Mouse (Mus musculus) left cerebral cortex, adult 18-20 months (tissue): ENCODE results near the gene Adgrd1. TPM values are rescaled to one million over a fixed set of nuclear protein-coding genes. Genes with fewer than 3 reads are reported as not detected.

Experiments
- DNase-seq, 2 experiments: peaks; one replicate each; pipeline ENCODE4 v3.0.0; 2021 to 2022; ENCODE audit warnings: low spot score in 2 of 2, mixed read lengths in 1 of 2
- total RNA-seq, 2 experiments: library from RNA; stranded (reverse); gene quantifications; 2 replicates each; pipeline ENCODE4 v1.2.3; 2021

Adgrd1 gene
- total RNA-seq, 2 experiments from 2014 or later, result 2.8 TPM

GRCm38 (mm10) chr5:129189071-129189470 is 92.5 kb downstream of the Adgrd1 start:
- DNase-seq, result no peak

GRCm38 (mm10) chr5:129190077-129190476 is 93.5 kb downstream of the Adgrd1 start:
- DNase-seq, result no peak

GRCm38 (mm10) chr5:129196501-129196900 is 100.0 kb downstream of the Adgrd1 start:
- no peak for DNase-seq

- no peak for DNase-seq
These were observed 100.5 kb downstream of the Adgrd1 start for GRCm38 (mm10) chr5:129196971-129197519.

GRCm38 (mm10) chr5:129200132-129200531 is 103.6 kb downstream of the Adgrd1 start:
- DNase-seq, result no peak

GRCm38 (mm10) chr5:129208279-129208678 is 111.7 kb downstream of the Adgrd1 start:
- no peak for DNase-seq

GRCm38 (mm10) chr5:129208845-129209244 is 112.3 kb downstream of the Adgrd1 start:
- no peak for DNase-seq

GRCm38 (mm10) chr5:129211385-129212031 is 115.0 kb downstream of the Adgrd1 start:
- DNase-seq, result no peak

GRCm38 (mm10) chr5:129214023-129214422 is 117.5 kb downstream of the Adgrd1 start:
- no peak for DNase-seq

- DNase-seq, result no peak
These were observed 119.5 kb downstream of the Adgrd1 start for GRCm38 (mm10) chr5:129216001-129216400.

GRCm38 (mm10) chr5:129217481-129218221 is 121.1 kb downstream of the Adgrd1 start:
- DNase-seq, result no peak

- DNase-seq, result no peak
These were observed 121.6 kb downstream of the Adgrd1 start for GRCm38 (mm10) chr5:129218222-129218505.

GRCm38 (mm10) chr5:129218537-129218981 is 122.0 kb downstream of the Adgrd1 start:
- DNase-seq, result no peak

- no peak for DNase-seq
These were observed 122.7 kb downstream of the Adgrd1 start for GRCm38 (mm10) chr5:129219178-129219760.

GRCm38 (mm10) chr5:129225810-129226450 is 129.4 kb downstream of the Adgrd1 start:
- no peak for DNase-seq

- no peak for DNase-seq
These were observed 131.6 kb downstream of the Adgrd1 start for GRCm38 (mm10) chr5:129228171-129228570.

GRCm38 (mm10) chr5:129233301-129233700 is 136.8 kb downstream of the Adgrd1 start:
- DNase-seq, result no peak

GRCm38 (mm10) chr5:129233881-129234432 is 137.4 kb downstream of the Adgrd1 start:
- no peak for DNase-seq

- DNase-seq, result no peak
These were observed 139.8 kb downstream of the Adgrd1 start for GRCm38 (mm10) chr5:129236366-129236765.

GRCm38 (mm10) chr5:129241865-129242264 is 145.3 kb downstream of the Adgrd1 start:
- no peak for DNase-seq

GRCm38 (mm10) chr5:129242265-129242664 is 145.7 kb downstream of the Adgrd1 start:
- no peak for DNase-seq
